Mouse (Mus musculus): ENCODE measurements around the gene Ank3. TPM values are rescaled to one million over a fixed set of nuclear protein-coding genes. Genes with fewer than 3 reads are reported as not detected.

Gene Ank3
- polyA plus RNA-seq, 1 experiment from 2014 or later: 7.1 TPM

- DNase-seq (no peak), ATAC-seq (no peak)
- no peak overlapping the region for H3K9ac ChIP-seq (replicated peaks)
- H3K27me3 ChIP-seq (ENCODE audit: insufficient read depth, low read length): no peaks in the 10 kb centered on the region
- TF ChIP-seq CTCF (IDR thresholded peaks at IDR 0.05; ENCODE audit: low read depth): no peak
- no peak overlapping the region for H3K27ac ChIP-seq (ENCODE audit: low read depth)
- 69% methylated on average over 5 of the region's 5 CpGs for WGBS (ENCODE audit: insufficient replicate concordance)
- H3K36me3 ChIP-seq (replicated peaks; ENCODE audit: insufficient read depth, low read length): no peaks in the 10 kb centered on the region
- no peaks in the 10 kb centered on the region for H3K9me3 ChIP-seq (ENCODE audit: low read length)
- no peak overlapping the region for H3K4me3 ChIP-seq (ENCODE audit: low read depth, low read length)
- no peak overlapping the region for H3K4me2 ChIP-seq (ENCODE audit: low read depth, low read length)
- no peaks in the 10 kb centered on the region for H3K4me1 ChIP-seq (ENCODE audit: insufficient read depth)
These were observed 93.4 kb downstream of the Ank3 start for GRCm38 (mm10) chr10:69491975-69492374.

GRCm38 (mm10) chr10:69497382-69497781, 98.8 kb downstream of the Ank3 start:
- DNase-seq (no peak), ATAC-seq (no peak)
- H3K4me1 ChIP-seq (ENCODE audit: insufficient read depth): no peaks in the 10 kb centered on the region
- no peak overlapping the region for H3K27ac ChIP-seq (ENCODE audit: low read depth)
- TF ChIP-seq EP300 (IDR thresholded peaks at IDR 0.05; ENCODE audit: low read depth) (no peak), CTCF (IDR thresholded peaks at IDR 0.05; ENCODE audit: low read depth) (no peak)
- no peak overlapping the region for H3K4me2 ChIP-seq (ENCODE audit: low read depth, low read length)
- H3K9me3 ChIP-seq (ENCODE audit: low read length): no peaks in the 10 kb centered on the region
- no peak overlapping the region for H3K4me3 ChIP-seq (ENCODE audit: low read depth, low read length)
- no peaks in the 10 kb centered on the region for H3K27me3 ChIP-seq (ENCODE audit: insufficient read depth, low read length)
- no peak overlapping the region for H3K9ac ChIP-seq (replicated peaks)
- 81% methylated on average over 17 of the region's 17 CpGs for WGBS (ENCODE audit: insufficient replicate concordance)
- no peaks in the 10 kb centered on the region for H3K36me3 ChIP-seq (replicated peaks; ENCODE audit: insufficient read depth, low read length)

GRCm38 (mm10) chr10:69500171-69500860, 101.7 kb downstream of the Ank3 start:
- no peaks in the 10 kb centered on the region for H3K36me3 ChIP-seq (replicated peaks; ENCODE audit: insufficient read depth, low read length)
- H3K4me1 ChIP-seq (ENCODE audit: insufficient read depth): no peaks in the 10 kb centered on the region
- WGBS (ENCODE audit: insufficient replicate concordance): 60% methylated on average over 11 of the region's 11 CpGs
- DNase-seq (no peak), ATAC-seq (no peak)
- no peak overlapping the region for H3K27ac ChIP-seq (ENCODE audit: low read depth)
- H3K9ac ChIP-seq (replicated peaks): no peak overlapping the region
- no peaks in the 10 kb centered on the region for H3K27me3 ChIP-seq (ENCODE audit: insufficient read depth, low read length)
- H3K9me3 ChIP-seq (ENCODE audit: low read length): no peaks in the 10 kb centered on the region
- TF ChIP-seq EP300 (IDR thresholded peaks at IDR 0.05; ENCODE audit: low read depth) (no peak), CTCF (IDR thresholded peaks at IDR 0.05; ENCODE audit: low read depth) (no peak)
- no peak overlapping the region for H3K4me2 ChIP-seq (ENCODE audit: low read depth, low read length)
- H3K4me3 ChIP-seq (ENCODE audit: low read depth, low read length): no peak overlapping the region

- ATAC-seq (no peak), DNase-seq (no peak)
- no peak overlapping the region for H3K4me3 ChIP-seq (ENCODE audit: low read depth, low read length)
- H3K9me3 ChIP-seq (ENCODE audit: low read length): no peaks in the 10 kb centered on the region
- no peaks in the 10 kb centered on the region for H3K4me1 ChIP-seq (ENCODE audit: insufficient read depth)
- no peaks in the 10 kb centered on the region for H3K36me3 ChIP-seq (replicated peaks; ENCODE audit: insufficient read depth, low read length)
- 79% methylated on average over 4 of the region's 4 CpGs for WGBS (ENCODE audit: insufficient replicate concordance)
- no peak overlapping the region for H3K4me2 ChIP-seq (ENCODE audit: low read depth, low read length)
- H3K9ac ChIP-seq (replicated peaks): no peak overlapping the region
- H3K27me3 ChIP-seq (ENCODE audit: insufficient read depth, low read length): no peaks in the 10 kb centered on the region
- no peak overlapping the region for H3K27ac ChIP-seq (ENCODE audit: low read depth)
- TF ChIP-seq CTCF (IDR thresholded peaks at IDR 0.05; ENCODE audit: low read depth) (no peak), EP300 (IDR thresholded peaks at IDR 0.05; ENCODE audit: low read depth) (no peak)
These were observed 105.2 kb downstream of the Ank3 start for GRCm38 (mm10) chr10:69503791-69504190.

- Histone ChIP-seq H3K9ac (replicated peaks) (no peak overlapping the region), H3K27me3 (ENCODE audit: insufficient read depth, low read length) (no peaks in the 10 kb centered on the region), H3K4me1 (ENCODE audit: insufficient read depth) (no peaks in the 10 kb centered on the region), H3K4me2 (ENCODE audit: low read depth, low read length) (no peak overlapping the region), H3K9me3 (ENCODE audit: low read length) (no peaks in the 10 kb centered on the region), H3K27ac (ENCODE audit: low read depth) (no peak overlapping the region), H3K36me3 (replicated peaks; ENCODE audit: insufficient read depth, low read length) (no peaks in the 10 kb centered on the region), H3K4me3 (ENCODE audit: low read depth, low read length) (no peak overlapping the region)
- ATAC-seq (no peak), DNase-seq (no peak)
- WGBS (ENCODE audit: insufficient replicate concordance): 73% methylated on average over 8 of the region's 8 CpGs
- TF ChIP-seq CTCF (IDR thresholded peaks at IDR 0.05; ENCODE audit: low read depth): no peak
- no peak for TF ChIP-seq EP300 (IDR thresholded peaks at IDR 0.05; ENCODE audit: low read depth)
These were observed 109.1 kb downstream of the Ank3 start for GRCm38 (mm10) chr10:69507719-69508118.

- 65% methylated on average over 8 of the region's 8 CpGs for WGBS (ENCODE audit: insufficient replicate concordance)
- no peak overlapping the region for H3K9ac ChIP-seq (replicated peaks)
- no peak for ATAC-seq
These were observed 111.8 kb downstream of the Ank3 start for GRCm38 (mm10) chr10:69510392-69510791.

More at GRCm38 (mm10) chr10:69510392-69510791, 111.8 kb downstream of the Ank3 start:
- no peak for DNase-seq
- Histone ChIP-seq H3K4me2 (ENCODE audit: low read depth, low read length) (no peak overlapping the region), H3K4me1 (ENCODE audit: insufficient read depth) (no peaks in the 10 kb centered on the region), H3K36me3 (replicated peaks; ENCODE audit: insufficient read depth, low read length) (no peaks in the 10 kb centered on the region), H3K27ac (ENCODE audit: low read depth) (no peak overlapping the region), H3K27me3 (ENCODE audit: insufficient read depth, low read length) (no peaks in the 10 kb centered on the region), H3K9me3 (ENCODE audit: low read length) (no peaks in the 10 kb centered on the region), H3K4me3 (ENCODE audit: low read depth, low read length) (no peak overlapping the region)
- TF ChIP-seq CTCF (IDR thresholded peaks at IDR 0.05; ENCODE audit: low read depth) (no peak), EP300 (IDR thresholded peaks at IDR 0.05; ENCODE audit: low read depth) (no peak)

Measured in liver, postnatal 0 days (tissue).